Comparison of ENCODE assay signal across 11 mouse cellular contexts in genomic region chr4:91157047-91157446, GRCm38 (mm10).
DNase-seq lines count a peak whose midpoint lies in the region; ATAC-seq lines count a peak whose summit lies in the region.
"Had no signal": no experiment of that assay in that cellular context is flagged by ENCODE, and none has a peak within 500 bp of the region (broad histone marks: within the 10 kb centered on the region; RNA-seq: fewer than 3 reads in every experiment).

No protein-coding gene starts in this region.

- DNase-seq in kidney, postnatal 10 days: peak; percentile 33
- DNase-seq in kidney, postnatal 36 days: no peak
- peak; percentile 53 for DNase-seq in gastrocnemius, adult 18-20 months (ENCODE audit: low spot score)
- DNase-seq in gastrocnemius, postnatal 25 days: peak; percentile 68
- peak; percentile 16 for DNase-seq in ovary, postnatal 10 days (ENCODE audit: low spot score)
- DNase-seq in cerebellum, adult 11 months: no peak
- DNase-seq: cerebellum, adult 11-12 months; kidney, adult 9 months; thymus, postnatal 14 days had no signal

- no peak for ATAC-seq in megakaryocyte progenitor cell, adult 5-6 weeks (replicated peaks; ENCODE audit: poor library complexity)
- ATAC-seq: liver, embryonic 12.5 days had no signal

Comparison
In these comparisons a context has a peak if more than half of its experiments do, and no peak if none do; other contexts are left out.
1. DNase-seq: peak in kidney, postnatal 10 days (single experiment), gastrocnemius, adult 18-20 months (single experiment), gastrocnemius, postnatal 25 days (single experiment) and ovary, postnatal 10 days (single experiment); none in kidney, postnatal 36 days (0 of 2) and cerebellum, adult 11 months (single experiment).